Mouse (Mus musculus) regulatory T cell (primary cell): ENCODE measurements around the gene Rft1.

Experiments
- in situ Hi-C: fragments of 300-600 bp; cut with MboI, MseI; formaldehyde crosslinking; loops from one replicate; pipeline ENCODE4 v1.15.1; 2025; ENCODE audit warnings: high pct_unique_total_duplicates

Gene Rft1

DNA sequence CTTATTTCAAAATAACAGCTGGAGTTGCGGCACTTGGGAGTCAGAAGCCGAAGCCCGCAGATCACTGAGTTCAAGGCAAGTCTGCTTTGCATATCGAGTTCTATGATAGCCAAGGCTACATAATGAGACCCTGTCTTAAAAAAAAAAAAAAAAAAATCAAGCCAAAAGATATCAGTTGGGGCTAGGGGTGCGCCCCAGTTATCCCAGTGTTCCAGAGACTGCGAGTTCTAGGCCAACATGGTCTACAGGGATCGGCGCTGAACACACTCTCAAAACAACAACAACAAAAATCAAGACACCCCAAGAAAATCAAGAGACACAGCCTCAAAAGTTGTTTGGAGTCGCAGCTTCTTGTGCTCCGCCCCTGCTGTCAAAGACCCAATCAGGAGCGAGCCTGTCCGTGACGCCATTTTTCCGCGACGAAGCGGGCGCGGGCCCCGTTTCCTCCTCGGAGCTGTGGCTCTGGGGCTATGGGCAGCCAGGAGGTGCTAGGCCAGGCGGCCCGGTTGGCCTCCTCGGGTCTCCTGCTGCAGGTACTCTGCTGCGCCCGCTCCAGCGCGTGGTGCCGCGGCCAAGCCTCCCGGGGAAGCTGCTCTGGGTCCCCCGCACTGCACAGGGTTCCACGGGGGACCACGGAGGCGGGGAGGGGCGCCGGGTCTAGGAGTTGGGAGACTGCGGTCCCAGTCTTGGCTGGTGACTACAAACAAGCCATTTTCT, at the start of gene Rft1:
Rft1 (plus strand) TSS at position 418 of the 717 bp plus-strand sequence.
- in situ Hi-C loops, result no loop called here

DNA sequence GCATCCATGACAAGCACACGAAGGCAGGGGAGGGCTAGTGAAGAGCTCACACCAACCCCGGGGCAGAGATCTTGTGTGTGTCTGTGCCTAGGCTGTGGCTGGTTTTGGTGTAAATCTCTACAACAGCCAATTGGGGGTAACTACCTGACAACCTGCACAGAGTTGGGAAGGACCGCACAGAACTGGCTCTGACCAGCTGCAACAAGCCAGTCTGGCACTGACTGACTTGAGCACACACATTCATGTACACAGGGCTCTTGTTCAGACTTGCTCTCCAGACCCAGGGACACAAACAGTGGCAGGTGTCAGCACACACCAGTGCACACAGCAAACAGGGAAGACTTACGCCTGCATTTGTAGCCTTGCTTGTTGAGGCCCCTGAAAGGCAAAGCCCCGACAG, 47.3 kb upstream of the Rft1 start:
- in situ Hi-C loops, result no loop called here

DNA sequence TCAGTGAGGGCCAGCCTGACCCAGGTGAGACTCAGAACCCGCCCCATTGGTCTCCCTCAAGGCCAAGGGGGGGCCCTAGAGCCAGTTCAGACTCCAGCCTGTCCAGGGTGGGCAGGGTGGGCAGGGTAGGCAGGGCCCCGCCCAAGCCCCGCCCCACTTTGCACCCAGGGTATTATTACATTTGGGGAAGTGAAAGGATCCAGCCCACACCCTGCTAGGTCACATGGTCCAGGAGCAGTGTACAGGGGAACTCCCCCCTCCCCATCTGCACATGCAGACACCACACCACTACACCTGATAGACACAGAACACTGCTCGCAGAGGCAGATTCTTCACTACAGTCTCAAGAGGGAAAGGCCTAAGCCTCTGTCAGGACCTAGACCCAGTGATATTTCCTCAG, 46.5 kb upstream of the Rft1 start:
- in situ Hi-C loops, result no loop called here

DNA sequence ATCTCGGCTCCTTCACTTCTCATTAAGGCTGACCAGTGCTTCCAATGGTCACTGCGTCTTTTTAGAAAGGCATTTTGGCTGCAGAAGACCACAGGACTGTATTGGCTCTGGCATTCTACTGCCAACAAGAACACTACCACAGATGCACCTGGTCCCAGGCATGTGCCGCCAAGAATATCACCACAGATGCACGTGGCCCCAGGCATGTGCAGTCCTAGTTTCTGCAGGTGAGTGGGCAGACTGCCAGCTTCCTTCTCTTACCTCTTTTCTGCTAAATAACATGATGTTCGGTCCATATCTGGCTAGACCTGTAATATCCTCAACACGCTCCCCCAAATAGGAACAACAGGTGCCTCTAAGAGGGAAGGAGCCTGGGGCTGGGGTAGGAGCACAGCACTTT, 46.0 kb upstream of the Rft1 start:
- in situ Hi-C loops, result no loop called here

DNA sequence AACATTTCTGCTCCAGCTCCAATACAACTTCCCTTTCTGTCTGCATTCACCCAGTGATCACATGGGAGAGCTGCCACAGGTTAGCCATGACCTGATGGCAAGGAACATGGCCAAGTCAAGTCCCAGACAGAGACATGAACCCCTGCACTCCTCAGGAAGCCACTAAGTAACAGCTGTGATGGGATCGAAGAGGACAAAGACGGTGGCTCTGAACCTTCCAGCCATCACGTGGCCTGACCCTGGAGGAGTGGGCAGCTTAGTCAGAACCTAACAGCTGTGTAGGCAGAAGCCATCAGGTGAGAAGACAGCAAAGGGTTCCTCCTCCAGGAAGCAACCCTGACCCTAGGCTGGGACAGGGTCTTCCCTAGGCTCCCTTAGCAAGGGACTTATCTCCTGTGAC, 44.7 kb upstream of the Rft1 start:
- in situ Hi-C loops, result no loop called here

DNA sequence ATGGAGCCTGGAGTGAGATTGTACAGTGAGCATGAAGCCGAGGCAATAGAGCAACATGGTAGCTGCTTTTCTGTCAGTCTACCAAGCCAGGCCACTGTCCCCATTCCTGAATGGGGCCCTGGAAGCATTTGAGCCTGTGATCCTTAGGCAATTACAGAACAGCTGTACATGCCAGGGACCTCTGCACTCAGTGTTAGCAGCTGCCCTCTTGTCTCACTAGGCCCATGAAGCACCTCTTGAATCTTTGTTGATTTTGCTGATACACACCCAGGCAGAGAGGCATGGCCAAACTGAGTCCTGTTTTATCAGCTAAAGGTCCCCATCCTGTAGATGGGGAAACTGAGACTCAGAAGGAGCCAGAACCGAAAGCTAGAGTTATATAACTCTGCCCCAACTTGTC, 43.9 kb upstream of the Rft1 start:
- in situ Hi-C loops, result no loop called here

DNA sequence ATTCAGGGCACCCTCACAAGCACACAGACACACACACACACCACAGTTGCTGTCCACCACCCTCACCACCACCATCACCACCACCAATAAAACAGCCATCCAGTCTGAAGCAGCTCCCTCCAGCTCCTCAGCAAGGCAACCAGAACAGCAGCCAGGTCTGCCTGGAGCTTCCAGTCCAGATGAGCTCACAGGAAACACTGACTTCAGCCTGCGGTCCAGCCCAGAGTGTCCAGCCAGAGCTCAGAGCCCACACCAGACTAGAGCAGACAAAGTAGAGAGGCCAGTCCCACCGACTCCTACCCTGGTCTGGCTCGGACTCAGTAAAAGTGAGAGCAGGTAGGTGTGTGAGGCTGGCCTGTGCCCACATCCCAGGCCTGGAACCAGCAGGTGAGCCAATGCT, 43.2 kb upstream of the Rft1 start:
- in situ Hi-C loops, result no loop called here

DNA sequence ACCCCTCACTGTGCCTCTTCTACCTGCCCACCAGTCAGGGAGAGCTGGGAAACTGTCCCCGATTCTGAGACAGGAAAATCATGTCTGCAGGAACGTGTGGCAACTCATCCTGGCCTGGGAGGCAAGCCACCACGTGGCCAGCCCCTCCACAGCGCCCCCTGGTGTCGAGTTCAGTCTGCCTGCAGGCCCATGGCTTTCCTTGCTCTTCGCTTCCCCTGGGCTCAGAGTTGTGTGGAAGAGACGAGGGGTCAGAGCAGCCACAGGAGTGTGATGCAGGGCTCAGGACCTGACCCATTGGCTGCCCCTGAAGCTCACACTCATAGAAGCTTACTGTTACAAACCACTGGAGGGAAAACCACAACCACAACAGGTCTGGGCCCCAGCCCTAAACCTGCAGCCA, 41.6 kb upstream of the Rft1 start:
- in situ Hi-C loops, result no loop called here

DNA sequence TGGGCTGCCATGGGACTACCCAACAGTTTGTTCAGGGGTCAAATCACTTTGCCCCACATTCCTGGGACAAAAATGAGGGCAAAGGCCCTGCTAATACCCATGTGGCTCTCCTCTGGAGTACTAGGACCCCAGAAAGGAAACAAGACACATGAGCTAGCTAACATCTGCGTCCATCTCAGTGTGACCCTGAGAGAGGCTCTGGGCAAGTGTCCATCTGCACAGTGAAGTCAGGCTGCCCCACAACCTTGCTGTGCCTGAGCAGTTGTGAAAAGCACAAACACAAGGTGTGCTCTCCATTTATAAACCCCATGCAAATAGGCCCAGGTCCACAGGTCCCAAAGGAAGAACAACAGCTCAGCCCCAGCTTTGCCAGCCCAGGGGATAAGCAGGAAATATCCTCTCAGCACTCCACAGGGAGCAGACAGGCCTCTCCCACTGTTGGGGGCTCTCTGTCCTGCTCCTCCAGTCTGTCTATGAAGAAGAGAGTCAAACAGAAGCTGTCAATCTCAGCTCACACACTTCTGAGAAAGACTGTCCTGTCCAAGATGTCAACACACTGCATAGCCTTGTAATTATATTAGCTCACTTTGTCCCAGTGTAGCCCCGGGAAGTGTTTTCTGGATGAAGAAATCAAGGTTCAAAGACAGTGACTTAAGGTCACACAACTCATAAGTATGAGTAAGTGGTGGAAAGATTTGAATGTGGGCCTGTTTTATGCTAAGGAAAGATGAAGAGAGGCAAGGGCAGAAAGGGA, 41.0 kb upstream of the Rft1 start:
- in situ Hi-C loops, result no loop called here

DNA sequence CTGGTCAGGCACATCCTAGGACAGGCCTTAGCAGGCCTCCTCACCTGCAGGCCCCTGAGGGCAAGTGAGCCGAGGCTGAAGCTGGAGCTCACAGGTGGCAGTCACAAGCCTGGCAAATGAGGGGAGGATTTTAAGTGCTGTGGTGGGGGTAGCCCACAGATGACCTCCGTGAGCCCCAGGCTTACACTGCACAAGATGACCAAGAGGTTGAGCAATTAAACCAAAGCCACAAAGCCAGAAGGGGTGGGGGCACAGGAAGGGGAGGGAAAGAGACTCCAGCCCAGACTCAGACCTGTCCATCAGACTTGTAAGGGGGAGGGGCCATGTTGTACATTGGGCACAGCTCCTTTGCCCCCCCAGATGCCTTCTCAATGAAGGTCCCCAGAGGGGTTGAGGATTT, 37.4 kb upstream of the Rft1 start:
- in situ Hi-C loops, result no loop called here

DNA sequence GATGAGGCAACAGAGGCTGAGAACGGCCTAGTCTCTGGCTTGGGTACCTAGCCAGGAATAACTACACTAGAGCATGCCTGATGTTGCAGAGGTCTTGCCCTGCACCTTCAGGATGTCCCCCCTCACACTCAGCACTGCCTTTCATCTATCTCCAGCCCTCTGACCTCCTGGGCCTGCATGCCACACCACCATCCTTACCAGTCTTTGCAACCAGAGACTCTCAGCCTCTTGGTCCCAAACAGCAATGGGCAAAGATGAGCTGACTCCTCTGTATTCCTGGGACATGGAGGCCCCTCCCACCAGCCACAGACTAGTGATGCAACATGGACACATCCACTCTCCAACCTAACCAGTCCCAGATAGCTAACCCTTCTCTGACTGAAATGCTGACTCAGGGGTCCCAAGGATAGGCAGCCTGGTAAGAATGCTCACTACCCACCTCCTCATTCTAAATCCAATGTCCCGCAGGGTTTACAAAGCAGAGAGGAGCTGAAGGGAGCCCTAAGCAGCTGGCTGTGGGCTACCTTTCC, 35.3 kb upstream of the Rft1 start:
- in situ Hi-C loops, result no loop called here

DNA sequence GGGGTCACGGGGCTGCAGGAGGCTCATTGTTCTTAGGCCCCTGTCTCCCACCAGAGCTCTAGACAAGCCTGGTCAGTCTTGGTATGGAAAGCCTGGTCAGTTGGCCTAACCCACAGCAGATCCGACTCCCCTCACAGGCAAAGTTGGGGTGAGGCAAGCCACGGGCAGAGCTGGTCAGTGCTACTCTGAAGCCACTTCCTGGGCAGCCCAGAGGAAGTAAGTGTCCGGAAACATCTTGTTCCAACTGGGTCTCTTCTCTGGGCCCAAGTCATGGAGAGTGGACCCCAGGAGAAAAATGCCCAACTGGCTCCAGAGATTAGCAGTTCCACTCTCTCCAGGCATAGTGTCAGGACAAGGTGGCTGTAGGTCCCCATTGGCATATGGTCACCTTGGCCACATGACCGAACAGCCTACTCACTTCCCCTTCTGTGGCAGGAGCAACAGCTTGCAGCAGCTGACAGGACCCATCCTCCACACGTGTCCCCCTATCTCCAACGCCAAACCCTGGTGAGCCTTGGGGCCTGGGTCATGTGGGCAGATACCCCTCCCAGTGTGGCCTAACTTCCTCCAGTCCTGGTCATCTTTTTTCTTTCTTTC, 34.1 kb upstream of the Rft1 start:
- in situ Hi-C loops, result no loop called here

DNA sequence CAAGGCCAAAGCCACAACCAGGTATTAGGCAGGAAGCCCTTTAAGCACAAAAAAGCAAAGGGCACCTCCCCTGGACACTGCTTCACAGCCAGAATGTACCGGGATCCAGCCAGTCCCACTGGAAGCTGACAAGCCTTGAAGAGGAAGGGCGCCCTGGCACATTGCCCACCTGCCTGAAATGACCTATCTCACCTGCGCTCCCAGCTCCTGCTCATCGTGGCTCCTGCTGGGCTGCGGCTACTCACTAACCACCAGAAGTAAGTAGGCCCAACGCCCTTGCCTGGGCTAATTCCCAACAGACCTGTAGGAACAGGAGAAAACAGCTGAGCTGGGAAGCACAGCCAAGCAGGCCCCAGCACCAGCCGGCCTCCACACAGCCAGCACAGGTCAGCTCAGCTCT, 32.0 kb upstream of the Rft1 start:
- in situ Hi-C loops, result no loop called here

DNA sequence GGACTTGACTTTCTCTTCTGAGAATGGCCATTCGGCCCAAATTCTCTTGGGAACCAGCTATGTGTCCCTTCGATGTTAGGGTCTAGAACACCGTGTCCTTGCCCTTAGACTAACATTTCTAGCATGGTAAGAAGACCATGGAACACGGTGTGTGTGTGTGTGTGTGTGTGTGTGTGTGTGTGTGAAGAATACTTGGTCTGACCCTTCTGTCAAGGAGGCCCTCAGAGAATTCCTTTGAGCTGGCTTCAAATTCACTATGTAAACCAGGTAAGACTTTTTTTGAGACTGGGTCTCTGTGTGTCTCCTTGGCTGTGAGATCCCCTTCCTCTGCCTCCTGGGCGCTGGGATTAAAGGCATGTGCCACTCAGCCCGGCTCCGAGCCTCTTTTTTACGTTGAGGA, 31.6 kb upstream of the Rft1 start:
- in situ Hi-C loops, result no loop called here

DNA sequence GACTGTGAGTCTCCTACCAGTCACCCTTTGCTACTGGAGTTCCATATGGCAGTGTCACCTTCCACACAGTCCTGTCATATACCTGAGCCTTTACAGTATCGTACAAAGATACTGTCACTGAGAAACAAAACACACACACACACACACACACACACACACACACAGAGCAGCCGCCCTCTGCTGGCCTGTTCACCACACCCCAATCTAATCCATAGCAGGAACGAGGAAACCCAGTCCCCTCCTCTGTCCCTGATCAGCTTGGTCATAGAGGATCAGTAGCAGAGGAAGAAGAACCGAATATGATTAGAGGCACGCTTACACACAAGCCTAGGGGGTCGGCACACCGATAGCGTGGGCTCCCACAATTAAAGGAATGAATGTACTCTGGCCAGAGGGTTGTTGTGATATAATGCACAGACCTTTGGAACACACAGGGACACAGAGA, 29.9 kb upstream of the Rft1 start:
- in situ Hi-C loops, result no loop called here

DNA sequence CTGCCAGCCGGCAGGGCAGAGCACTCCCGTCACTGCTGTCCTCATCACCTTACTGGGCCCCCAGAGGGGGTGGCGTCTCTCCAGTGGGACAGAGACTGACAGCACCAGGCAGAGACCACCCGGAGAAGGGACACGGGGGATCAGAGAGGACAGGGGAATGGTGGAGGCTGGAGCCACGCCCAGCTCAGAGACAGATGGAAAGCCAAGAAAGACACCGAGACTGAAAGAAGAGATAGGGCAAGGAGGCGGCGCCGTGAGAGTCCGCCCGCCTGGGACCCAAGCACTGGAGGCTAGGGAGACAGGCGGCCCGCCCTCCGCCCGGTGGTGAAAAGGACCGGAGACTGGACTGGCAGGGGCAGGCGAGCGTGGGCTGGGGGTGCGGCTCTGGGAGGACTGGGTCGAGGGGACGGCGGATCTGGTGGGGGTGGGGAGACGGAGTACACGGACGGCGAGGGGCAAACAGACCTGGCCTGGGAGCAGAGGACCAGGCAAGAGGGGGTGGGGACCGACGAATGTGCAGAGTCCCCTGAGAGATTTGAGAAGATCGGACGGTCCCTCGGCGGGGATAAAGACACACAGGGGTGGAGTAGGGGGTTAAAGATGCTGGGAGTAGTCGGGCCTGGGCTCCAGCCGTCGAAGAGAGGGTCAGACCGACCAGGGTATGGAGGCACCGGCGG, 28.9 kb upstream of the Rft1 start:
- in situ Hi-C loops, result no loop called here

DNA sequence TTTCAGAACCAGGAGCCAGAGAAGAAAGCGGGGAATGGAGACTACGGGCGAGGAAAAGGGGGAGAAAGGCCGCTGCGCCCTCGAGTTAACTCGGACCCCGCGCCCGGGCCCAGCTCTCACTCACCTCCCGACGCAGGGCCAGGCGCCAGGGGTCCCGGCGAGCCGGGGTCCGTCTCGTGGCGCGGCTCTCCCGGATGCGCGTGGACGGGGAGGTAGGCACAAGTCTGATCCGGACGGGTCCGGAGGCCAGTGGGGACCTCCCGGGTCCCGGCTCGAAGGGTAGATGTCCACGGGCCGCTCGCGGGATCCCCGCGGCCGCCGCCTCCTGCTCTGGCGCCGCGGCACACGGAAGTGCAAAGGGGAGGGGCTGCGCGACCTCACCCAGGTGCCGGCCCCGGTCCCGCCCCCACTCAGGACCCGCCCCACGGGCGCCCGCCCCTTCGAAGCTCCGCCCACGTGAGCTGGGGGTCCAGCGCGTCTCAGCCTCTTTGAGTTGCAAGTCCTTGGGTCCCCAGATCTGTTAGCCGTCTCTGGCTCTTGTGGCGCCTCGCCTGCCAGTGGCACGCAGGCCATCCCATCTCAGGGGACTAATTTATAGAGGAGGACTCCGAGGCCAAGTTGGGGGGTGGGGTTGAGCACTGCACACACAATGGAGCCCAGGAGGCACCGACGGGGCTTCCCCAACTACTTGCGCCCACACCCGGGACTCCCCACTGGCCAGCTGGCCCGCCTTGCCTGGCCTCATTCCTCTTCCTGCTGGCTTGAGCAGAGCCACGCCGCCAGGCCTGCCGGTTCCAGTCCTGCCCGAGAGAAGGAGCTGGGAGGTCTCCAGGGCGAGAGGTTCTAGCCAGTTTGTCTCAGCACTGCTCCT, 28.1 kb upstream of the Rft1 start, which contains the start of gene Prkcd:
Prkcd (minus strand) TSS at position 355 of the 871 bp plus-strand sequence.
- in situ Hi-C loops, result no loop called here

DNA sequence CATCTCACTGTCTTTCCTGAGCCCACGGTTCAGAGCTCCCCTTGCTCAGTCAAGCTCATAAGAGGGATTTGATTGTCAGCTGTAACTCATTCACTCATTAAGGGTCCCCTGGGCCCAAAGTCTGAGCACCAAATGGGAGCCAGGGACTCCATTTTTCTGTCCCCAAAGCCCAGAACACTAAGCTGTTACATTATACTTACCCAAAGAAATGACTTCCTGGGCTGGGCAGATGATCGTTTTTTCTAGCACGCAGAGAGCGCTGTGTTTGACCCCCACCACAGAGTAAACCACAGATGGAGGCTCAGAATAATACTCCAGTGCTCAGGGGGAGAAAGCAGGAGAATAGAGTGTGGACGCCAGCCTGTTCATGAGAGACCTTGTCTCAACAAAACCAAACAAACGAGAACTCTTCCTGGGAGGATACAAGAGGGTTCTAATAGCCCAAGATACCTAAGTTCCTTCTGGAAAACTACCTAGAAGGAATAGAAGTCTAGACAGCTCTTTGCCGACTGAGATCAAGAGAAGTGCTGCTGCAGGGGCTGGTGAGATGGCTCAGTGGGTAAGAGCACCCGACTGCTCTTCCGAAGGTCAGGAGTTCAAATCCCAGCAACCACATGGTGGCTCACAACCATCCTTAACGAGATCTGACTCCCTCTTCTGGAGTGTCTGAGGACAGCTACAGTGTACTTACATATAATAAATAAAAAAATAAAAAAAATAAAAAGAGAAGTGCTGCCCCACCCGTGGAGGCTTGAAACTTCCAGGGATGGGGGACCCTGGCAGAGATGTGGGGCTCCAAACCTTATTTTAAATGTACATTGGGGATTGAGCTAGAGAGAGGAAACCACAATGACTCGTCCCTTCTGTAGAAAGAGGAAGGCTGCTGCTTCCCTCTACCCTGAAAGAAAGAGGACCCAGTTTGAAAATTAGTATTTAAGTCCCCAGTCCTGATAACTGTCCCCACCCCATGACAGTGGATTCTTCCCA, 27.1 kb upstream of the Rft1 start:
- in situ Hi-C loops, result no loop called here

DNA sequence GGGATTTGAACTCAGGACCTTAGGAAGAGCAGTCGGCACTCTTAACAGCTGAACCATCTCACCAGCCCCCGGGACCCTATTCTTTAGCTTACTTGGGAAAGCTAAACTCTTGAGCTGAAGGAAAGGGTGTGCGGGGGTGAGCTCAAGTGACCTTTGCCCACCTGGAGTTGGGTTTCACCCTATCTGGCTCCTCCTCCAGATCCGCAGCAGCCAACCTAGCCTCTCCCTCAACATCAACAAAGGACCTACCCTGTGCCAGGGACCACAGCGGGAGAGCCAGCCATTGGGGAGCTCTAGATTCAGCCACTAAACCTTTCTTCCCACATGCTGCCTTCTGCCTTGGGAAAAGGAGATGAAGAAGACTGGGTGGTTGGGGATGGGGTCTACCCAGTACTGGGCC, 25.9 kb upstream of the Rft1 start:
- in situ Hi-C loops, result no loop called here

DNA sequence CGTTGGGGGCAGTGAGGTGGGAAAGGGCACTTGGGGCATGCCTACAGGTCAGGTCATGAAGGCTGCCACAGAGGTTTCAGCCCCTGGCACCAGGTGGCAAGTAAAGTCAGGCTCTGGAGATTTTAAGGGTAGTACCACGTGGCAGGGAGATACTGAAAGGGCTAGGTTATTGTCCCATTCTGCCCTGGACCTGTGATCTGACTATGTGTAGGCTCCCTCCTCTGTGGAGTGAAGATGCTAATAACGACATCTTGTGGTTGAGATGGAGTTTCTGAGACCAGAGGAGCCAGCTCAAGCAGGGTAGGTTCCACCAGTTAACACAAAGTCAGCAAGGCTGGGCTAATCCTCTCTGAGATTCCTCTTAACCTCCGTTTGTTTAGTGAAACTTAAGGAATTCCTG, 24.3 kb upstream of the Rft1 start:
- in situ Hi-C loops, result no loop called here
